Mouse (Mus musculus): ENCODE results near the gene Arrdc2.

Gene Arrdc2

GRCm38 (mm10) chr8:70863956-70864711, 24.6 kb upstream of the Arrdc2 start:
- peak; percentile 63 for DNase-seq (ENCODE audit: low read depth)

GRCm38 (mm10) chr8:70862824-70863641, 23.5 kb upstream of the Arrdc2 start, which contains the start of gene Kcnn1:
Gene Kcnn1, minus strand, starts transcription at chr8:70863258.
- DNase-seq (ENCODE audit: low read depth) = no peak

GRCm38 (mm10) chr8:70857516-70857915, 18.0 kb upstream of the Arrdc2 start:
- DNase-seq (ENCODE audit: low read depth) = no peak

GRCm38 (mm10) chr8:70856541-70857197, 17.1 kb upstream of the Arrdc2 start:
- peak; percentile 23 for DNase-seq (ENCODE audit: low read depth)

GRCm38 (mm10) chr8:70856028-70856427, 16.5 kb upstream of the Arrdc2 start:
- DNase-seq (ENCODE audit: low read depth) = no peak

- DNase-seq (ENCODE audit: low read depth) = no peak
Measured at GRCm38 (mm10) chr8:70853863-70854262, 14.3 kb upstream of the Arrdc2 start.

GRCm38 (mm10) chr8:70852595-70853231, 13.2 kb upstream of the Arrdc2 start:
- DNase-seq (ENCODE audit: low read depth) = no peak

GRCm38 (mm10) chr8:70851837-70852236, 12.3 kb upstream of the Arrdc2 start:
- DNase-seq (ENCODE audit: low read depth) = no peak

GRCm38 (mm10) chr8:70850947-70851346, 11.4 kb upstream of the Arrdc2 start:
- DNase-seq (ENCODE audit: low read depth) = no peak

GRCm38 (mm10) chr8:70850132-70850845, 10.8 kb upstream of the Arrdc2 start:
- no peak for DNase-seq (ENCODE audit: low read depth)

- no peak for DNase-seq (ENCODE audit: low read depth)
Measured at GRCm38 (mm10) chr8:70849333-70849990, 9.9 kb upstream of the Arrdc2 start.

- peak; percentile 49 for DNase-seq (ENCODE audit: low read depth)
Measured at GRCm38 (mm10) chr8:70846371-70847154, 7.0 kb upstream of the Arrdc2 start.

GRCm38 (mm10) chr8:70845108-70845507, 5.6 kb upstream of the Arrdc2 start:
- DNase-seq (ENCODE audit: low read depth) = no peak

GRCm38 (mm10) chr8:70844523-70844922, 5.0 kb upstream of the Arrdc2 start:
- DNase-seq (ENCODE audit: low read depth) = peak; percentile 93

- no peak for DNase-seq (ENCODE audit: low read depth)
Measured at GRCm38 (mm10) chr8:70843941-70844340, 4.4 kb upstream of the Arrdc2 start.

GRCm38 (mm10) chr8:70843214-70843773, 3.8 kb upstream of the Arrdc2 start:
- no peak for DNase-seq (ENCODE audit: low read depth)

GRCm38 (mm10) chr8:70842484-70842883, 3.0 kb upstream of the Arrdc2 start:
- no peak for DNase-seq (ENCODE audit: low read depth)

- DNase-seq (ENCODE audit: low read depth) = peak; percentile 91
Measured at GRCm38 (mm10) chr8:70841147-70842072, 1.9 kb upstream of the Arrdc2 start.

- no peak for DNase-seq (ENCODE audit: low read depth)
Measured at GRCm38 (mm10) chr8:70840590-70840989, 1.1 kb upstream of the Arrdc2 start.
